Mouse (Mus musculus) olfactory bulb, adult 2 months (tissue): ENCODE results near the gene Elf1.

Source experiments
- CTCF ChIP-seq: fragments of 200-500 bp; IDR thresholded peaks from 2 replicates; pipeline ENCODE4 v1.5.1; 2012; ENCODE audit warnings: low read depth, mild to moderate bottlenecking, low read length, moderate library complexity; ENCODE audit not compliant: insufficient read depth
- POLR2A ChIP-seq: fragments of 200-500 bp; IDR thresholded peaks from 2 replicates; pipeline ENCODE4 v1.6.1; 2012; ENCODE audit warnings: mild to moderate bottlenecking, low read depth, low read length, moderate library complexity; ENCODE audit not compliant: insufficient read depth

- TF ChIP-seq POLR2A (no peak), CTCF (no peak)
Measured at GRCm38 (mm10) chr14:79503371-79504075, 22.5 kb downstream of the Elf1 start.
